Mouse (Mus musculus) stomach, postnatal 0 days (tissue): Measurements from ENCODE around the gene Scamp2. TPM values are rescaled to one million over a fixed set of nuclear protein-coding genes. Genes with fewer than 3 reads are reported as not detected.

Experiments used
- ATAC-seq: fragments of 200-750 bp; cut with Nextera tagmentation; 2 replicates; pipeline ENCODE4 v1.8.0; 2017; ENCODE audit not compliant: low FRiP score, low TSS enrichment
- DNase-seq: peaks from one replicate; pipeline ENCODE4 v3.0.0-alpha.2; 2016; ENCODE audit warnings: low spot score
- H3K27ac ChIP-seq: fragments of 300-500 bp; sonication (generic); replicated peaks from 2 replicates; pipeline ENCODE4 v1.5.1; 2014; ENCODE audit warnings: mild to moderate bottlenecking, control low read depth
- H3K27me3 ChIP-seq: fragments of 300-500 bp; sonication (generic); 2 replicates; pipeline ENCODE4 v1.6.1; 2014; ENCODE audit warnings: low read length; ENCODE audit not compliant: control insufficient read depth, insufficient read depth
- H3K36me3 ChIP-seq: fragments of 300-500 bp; sonication (generic); 2 replicates; pipeline ENCODE4 v1.6.1; 2014; ENCODE audit warnings: low read length, mixed read lengths; ENCODE audit not compliant: control insufficient read depth, insufficient read depth
- H3K4me1 ChIP-seq: fragments of 300-500 bp; sonication (generic); replicated peaks from 2 replicates; pipeline ENCODE4 v1.6.1; 2014; ENCODE audit warnings: antibody characterized with exemption; ENCODE audit not compliant: control insufficient read depth, insufficient read depth
- H3K4me2 ChIP-seq: fragments of 300-500 bp; sonication (generic); replicated peaks from 2 replicates; pipeline ENCODE4 v1.6.1; 2014; ENCODE audit warnings: low read depth, mild to moderate bottlenecking, control low read depth, moderate library complexity
- H3K4me3 ChIP-seq: fragments of 300-500 bp; sonication (generic); 2 replicates; pipeline ENCODE4 v1.5.1; 2014; ENCODE audit warnings: low read depth, low read length, control low read depth
- H3K9ac ChIP-seq: fragments of 300-500 bp; sonication (generic); 2 replicates; pipeline ENCODE4 v1.6.1; 2014; ENCODE audit warnings: mild to moderate bottlenecking, low read length, control low read depth, mixed read lengths
- H3K9me3 ChIP-seq: fragments of 300-500 bp; sonication (generic); 2 replicates; pipeline ENCODE4 v1.6.1; 2016; ENCODE audit warnings: low read length; ENCODE audit not compliant: control insufficient read depth
- CTCF ChIP-seq: IDR thresholded peaks from 2 replicates; pipeline ENCODE4 v1.5.1; 2016; ENCODE audit warnings: antibody characterized with exemption, low read depth, mild to moderate bottlenecking, moderate library complexity
- EP300 ChIP-seq: optimal IDR thresholded peaks from 2 replicates; pipeline ENCODE3; 2016; ENCODE audit warnings: antibody characterized with exemption
- WGBS: fragments of 180-500 bp; shearing (Covaris S2); extraction: QIAGEN DNeasy Blood & Tissue Kit; methylation state at CpG from one replicate; pipeline ENCODE4 v1.1.7; 2014; 5-methylcytosine and 5-hydroxymethylcytosine counted together
- polyA plus RNA-seq: library from polyadenylated mRNA; unstranded; fragments of >200 nt; fragmentation: Nextera tagmentation; extraction: Ambion mirVana; gene quantifications from 2 replicates; pipeline ENCODE4 v1.2.1, GENCODE M21; 2015

The Scamp2 gene
- polyA plus RNA-seq, 1 experiment from 2014 or later: 102 TPM

DNA sequence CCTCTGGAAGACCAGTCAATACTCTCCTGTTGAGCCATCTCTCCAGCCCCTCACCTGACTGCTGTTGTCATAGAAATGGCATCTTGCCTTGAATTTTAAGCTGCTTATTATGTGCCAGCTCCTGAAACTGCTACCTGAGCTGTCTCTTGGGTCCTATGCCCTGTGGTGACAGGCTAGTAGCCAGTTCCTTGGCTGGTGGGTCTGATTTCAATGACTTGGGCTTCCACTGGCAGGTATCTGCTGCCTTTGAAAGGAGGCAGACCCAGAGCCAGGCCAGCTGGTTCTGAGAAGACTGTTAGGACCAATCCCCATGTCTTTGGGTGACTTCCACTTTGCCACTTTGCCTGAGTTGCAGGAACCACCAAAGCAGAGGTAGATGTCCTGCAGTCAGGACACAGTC, 13.7 kb downstream of the Scamp2 start:
- Histone ChIP-seq H3K27me3 (no peaks in the 10 kb centered on the region), H3K27ac (no peak overlapping the region), H3K9ac (no peak overlapping the region), H3K9me3 (no peaks in the 10 kb centered on the region), H3K4me3 (no peak overlapping the region), H3K4me2 (no peak overlapping the region), H3K4me1 (no peaks in the 10 kb centered on the region), H3K36me3 (peaks cover 14% of the 10 kb centered on the region)
- no peak for TF ChIP-seq EP300
- no peak for TF ChIP-seq CTCF
- ATAC-seq (no peak), DNase-seq (no peak)

DNA sequence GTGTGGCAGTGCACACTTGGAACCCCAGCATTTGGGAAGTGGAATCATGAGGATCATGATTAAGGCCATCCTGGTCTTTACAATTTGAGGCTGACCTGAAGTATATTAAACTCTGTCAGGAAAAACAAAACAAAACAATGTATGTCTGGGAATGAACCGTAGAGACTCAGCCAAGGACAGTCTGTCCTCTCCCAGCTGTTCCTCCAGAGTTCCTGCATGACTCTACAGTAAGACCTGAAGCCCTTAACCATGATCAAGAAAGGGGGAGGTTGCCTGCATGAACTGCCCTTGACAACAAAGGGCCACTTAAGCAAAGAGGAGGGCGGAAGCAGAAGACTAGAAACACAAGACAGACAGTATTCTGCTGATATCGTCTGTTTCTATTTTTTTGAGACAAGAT, 14.8 kb downstream of the Scamp2 start:
- DNase-seq: no peak
- Histone ChIP-seq H3K9ac (no peak overlapping the region), H3K9me3 (no peaks in the 10 kb centered on the region), H3K4me2 (no peak overlapping the region), H3K4me1 (no peaks in the 10 kb centered on the region), H3K4me3 (no peak overlapping the region), H3K27ac (no peak overlapping the region), H3K27me3 (no peaks in the 10 kb centered on the region), H3K36me3 (peaks cover 22% of the 10 kb centered on the region)
- TF ChIP-seq EP300: no peak
- TF ChIP-seq CTCF: no peak
- no peak for ATAC-seq
- WGBS: 60% methylated on average over 3 of the region's 3 CpGs

- 80% methylated on average over 6 of the region's 6 CpGs for WGBS
- no peaks in the 10 kb centered on the region for H3K4me1 ChIP-seq
- H3K9ac ChIP-seq: no peak overlapping the region
- no peak overlapping the region for H3K27ac ChIP-seq
- DNase-seq (no peak), ATAC-seq (peak; percentile 21; the same call in 1 of the 2 replicates)
- no peaks in the 10 kb centered on the region for H3K27me3 ChIP-seq
- peaks cover 31% of the 10 kb centered on the region for H3K36me3 ChIP-seq
- TF ChIP-seq EP300 (no peak), CTCF (no peak)
- no peaks in the 10 kb centered on the region for H3K9me3 ChIP-seq
- H3K4me2 ChIP-seq: no peak overlapping the region
- H3K4me3 ChIP-seq: no peak overlapping the region
Observed at GRCm38 (mm10) chr9:57577144-57577849, 16.6 kb downstream of the Scamp2 start.

- H3K4me2 ChIP-seq: no peak overlapping the region
- no peak for DNase-seq
- H3K4me3 ChIP-seq: no peak overlapping the region
- no peak overlapping the region for H3K9ac ChIP-seq
- no peak overlapping the region for H3K27ac ChIP-seq
- no peak for ATAC-seq
- 0 out of 2 replicates have a peak, but pooled peaks cover 2% of the 10 kb centered on the region for H3K4me1 ChIP-seq
- TF ChIP-seq CTCF: no peak
- no peak for TF ChIP-seq EP300
- peaks cover 26% of the 10 kb centered on the region for H3K36me3 ChIP-seq
- no peaks in the 10 kb centered on the region for H3K27me3 ChIP-seq
- WGBS: 86% methylated on average over 3 of the region's 3 CpGs
- no peaks in the 10 kb centered on the region for H3K9me3 ChIP-seq
Observed at GRCm38 (mm10) chr9:57584991-57585390, 24.2 kb downstream of the Scamp2 start.

- H3K4me2 ChIP-seq: peak within 1 kb of the TSS; percentile 97
- peaks cover 21% of the 10 kb centered on the region; the same call in 1 of the 2 replicates for H3K36me3 ChIP-seq
- H3K4me1 ChIP-seq: 0 out of 2 replicates have a peak, but pooled peaks cover 2% of the 10 kb centered on the region
- H3K4me3 ChIP-seq: peak within 1 kb of the TSS; percentile 79
- ATAC-seq (peak; percentile 85), DNase-seq (peak; percentile 89)
- H3K9me3 ChIP-seq: no peaks in the 10 kb centered on the region
- H3K27me3 ChIP-seq: no peaks in the 10 kb centered on the region
- peak; percentile 57 for TF ChIP-seq CTCF
- TF ChIP-seq EP300: no peak
- peak within 1 kb of the TSS; percentile 83 for H3K9ac ChIP-seq
- WGBS: under 1% methylated on average over 52 of the region's 58 CpGs
- H3K27ac ChIP-seq: peak within 1 kb of the TSS; percentile 86
Observed at GRCm38 (mm10) chr9:57589224-57590126, 28.7 kb downstream of the Scamp2 start, which contains the start of gene Ulk3. Ulk3 (plus strand) TSS chr9:57589452.
